8 mouse cellular contexts compared by ENCODE assay signal in genomic region chr16:35768469-35768784, GRCm38 (mm10). TPM values are rescaled to one million over a fixed set of nuclear protein-coding genes. Genes with fewer than 3 reads are reported as not detected.
A peak's percentile ranks its signal among the peaks of the same experiment; 100 is the strongest.
DNase-seq lines count a peak whose midpoint lies in the region; ATAC-seq lines count a peak whose summit lies in the region.

No protein-coding gene starts in this region.

- peak overlapping the region; percentile 74 for H3K4me3 ChIP-seq in erythroblast, embryonic 14.5 days (replicated peaks)
- peak overlapping the region; percentile 87 for H3K4me3 ChIP-seq in forebrain, embryonic 11.5 days (ENCODE audit: low read depth, low read length)
- peak overlapping the region; percentile 92 for H3K4me3 ChIP-seq in liver, embryonic 12.5 days

- H3K4me2 ChIP-seq in forebrain, embryonic 11.5 days (ENCODE audit: low read depth, low read length, severe bottlenecking): peak overlapping the region; percentile 79
- peak overlapping the region; percentile 85 for H3K4me2 ChIP-seq in liver, embryonic 12.5 days

- H3K27me3 ChIP-seq in erythroblast, embryonic 14.5 days (ENCODE audit: control insufficient read depth): no peaks in the 10 kb centered on the region
- H3K27me3 ChIP-seq in forebrain, embryonic 11.5 days (ENCODE audit: control insufficient read depth, insufficient read depth, low read length): no peaks in the 10 kb centered on the region
- H3K27me3 ChIP-seq in liver, embryonic 12.5 days (replicated peaks): no peaks in the 10 kb centered on the region

- ATAC-seq in erythroblast, adult 5-6 weeks (replicated peaks; ENCODE audit: low FRiP score, poor library complexity, severe bottlenecking): no peak
- ATAC-seq in forebrain, embryonic 11.5 days (replicated peaks; ENCODE audit: low FRiP score): no peak
- no peak for ATAC-seq in liver, embryonic 12.5 days

- H3K36me3 ChIP-seq in erythroblast, embryonic 14.5 days (ENCODE audit: control insufficient read depth): peaks cover 29% of the 10 kb centered on the region
- H3K36me3 ChIP-seq in forebrain, embryonic 11.5 days (ENCODE audit: control insufficient read depth, insufficient read depth, low read length): no peaks in the 10 kb centered on the region
- peaks cover 9% of the 10 kb centered on the region; the same call in 1 of the 2 replicates for H3K36me3 ChIP-seq in liver, embryonic 12.5 days

- H3K9me3 ChIP-seq in erythroblast, embryonic 14.5 days (ENCODE audit: control insufficient read depth, low read length): no peaks in the 10 kb centered on the region
- H3K9me3 ChIP-seq in forebrain, embryonic 11.5 days (ENCODE audit: control insufficient read depth, low read length): no peaks in the 10 kb centered on the region
- no peaks in the 10 kb centered on the region for H3K9me3 ChIP-seq in liver, embryonic 12.5 days (replicated peaks)

- peak; percentile 36 for DNase-seq in 3T3-L1 (ENCODE audit: low read depth, low spot score)
- no peak for DNase-seq in forebrain, embryonic 11.5 days (ENCODE audit: low spot score)
- no peak for DNase-seq in left cerebral cortex, adult 8-10 months (ENCODE audit: low spot score in 2 of 2)
- DNase-seq in thymus, postnatal 0 days (ENCODE audit: low spot score): no peak
- no peak for DNase-seq in kidney, postnatal 36 days

- H3K4me1 ChIP-seq in erythroblast, embryonic 14.5 days (ENCODE audit: control insufficient read depth): peaks cover 86% of the 10 kb centered on the region
- no peaks in the 10 kb centered on the region; the same call in 1 of the 2 replicates for H3K4me1 ChIP-seq in forebrain, embryonic 11.5 days (replicated peaks; ENCODE audit: control insufficient read depth, insufficient read depth, low read length)
- H3K4me1 ChIP-seq in liver, embryonic 12.5 days: peaks cover 82% of the 10 kb centered on the region

- peak overlapping the region; percentile 84 for H3K9ac ChIP-seq in forebrain, embryonic 11.5 days (ENCODE audit: low read length)
- H3K9ac ChIP-seq in liver, embryonic 12.5 days: peak overlapping the region; percentile 97

- no peak overlapping the region for H3K27ac ChIP-seq in forebrain, embryonic 11.5 days (ENCODE audit: low read depth, low read length)
- peak overlapping the region; percentile 93 for H3K27ac ChIP-seq in liver, embryonic 12.5 days

- 28% methylated on average over 6 of the region's 6 CpGs for WGBS in forebrain, embryonic 11.5 days
- WGBS in liver, embryonic 12.5 days (ENCODE audit: insufficient replicate concordance): 36% methylated on average over 6 of the region's 6 CpGs

RNA-seq across cellular contexts. Expression of gene Dirc2, which starts 0.7 kb away (rescaled TPM):
- polyA plus RNA-seq in erythroblast, embryonic 14.5 days (2012): 0.34 and 0.97 TPM in 2 replicates
- 15.2 and 16.7 TPM in 2 replicates for total RNA-seq in erythroblast, adult 5-6 weeks (2015; ENCODE audit: low replicate concordance)
- 19.2 and 23.3 TPM in 2 replicates for total RNA-seq in erythroblast, adult 5-6 weeks (2017; ENCODE audit: low replicate concordance)
- polyA plus RNA-seq in forebrain, embryonic 11.5 days (2014; fragmentation: Nextera tagmentation; extraction: Ambion mirVana): 13.9 and 16.2 TPM in 2 replicates
- polyA plus RNA-seq in liver, embryonic 12.5 days (2016; fragmentation: Nextera tagmentation; extraction: Ambion mirVana): 7.1 and 7.8 TPM in 2 replicates
- 10 to 100 TPM; 65.2 to 71.3 (median 70.6) TPM for total RNA-seq in left cerebral cortex, adult 8-10 months (2022)
- polyA plus RNA-seq in thymus, postnatal 0 days (2015; fragmentation: Nextera tagmentation; extraction: Ambion mirVana): 10.6 and 11.4 TPM in 2 replicates

RNA-seq across cellular contexts. Expression of gene Hspbap1, which starts 1.7 kb away (rescaled TPM):
- 6.2 and 6.4 TPM in 2 replicates for polyA plus RNA-seq in erythroblast, embryonic 14.5 days (2012)
- 30.4 and 37.4 TPM in 2 replicates for total RNA-seq in erythroblast, adult 5-6 weeks (2015; ENCODE audit: low replicate concordance)
- 63.4 and 71.3 TPM in 2 replicates for total RNA-seq in erythroblast, adult 5-6 weeks (2017; ENCODE audit: low replicate concordance)
- 24.2 and 25.3 TPM in 2 replicates for polyA plus RNA-seq in forebrain, embryonic 11.5 days (2014; fragmentation: Nextera tagmentation; extraction: Ambion mirVana)
- 22.4 and 23.0 TPM in 2 replicates for polyA plus RNA-seq in liver, embryonic 12.5 days (2016; fragmentation: Nextera tagmentation; extraction: Ambion mirVana)
- 1 to 10 TPM; 6.4 to 7.5 (median 6.9) TPM for total RNA-seq in left cerebral cortex, adult 8-10 months (2022)
- polyA plus RNA-seq in thymus, postnatal 0 days (2015; fragmentation: Nextera tagmentation; extraction: Ambion mirVana): 17.1 and 18.5 TPM in 2 replicates
